Mouse (Mus musculus) small intestine, adult 2 months (tissue): Measurements from ENCODE around the gene Pdia4. TPM values are rescaled to one million over a fixed set of nuclear protein-coding genes. Genes with fewer than 3 reads are reported as not detected.
"Not testable (repeated sequence)": the region's sequence is repeated elsewhere in the genome, so short reads cannot be mapped to it uniquely, and the experiment has no call there.

ENCODE experiments used
- H3K27ac ChIP-seq: fragments of 200-500 bp; 2 replicates; pipeline ENCODE4 v1.5.1; 2012; ENCODE audit warnings: low read depth, low read length, control low read depth, inconsistent platforms; ENCODE audit not compliant: insufficient read depth
- H3K27me3 ChIP-seq: fragments of 200-500 bp; 2 replicates; pipeline ENCODE4 v1.6.1; 2012; ENCODE audit warnings: mild to moderate bottlenecking, moderate library complexity, low read length, inconsistent platforms; ENCODE audit not compliant: control insufficient read depth, insufficient read depth
- H3K36me3 ChIP-seq: fragments of 200-500 bp; 2 replicates; pipeline ENCODE4 v1.6.1; 2012; ENCODE audit warnings: mild to moderate bottlenecking, low read length, control low read depth, inconsistent platforms; ENCODE audit not compliant: control insufficient read depth, insufficient read depth
- H3K4me1 ChIP-seq: fragments of 200-500 bp; 2 replicates; pipeline ENCODE4 v1.6.1; 2012; ENCODE audit warnings: low read length, inconsistent platforms, mixed read lengths; ENCODE audit not compliant: control insufficient read depth, insufficient read depth, insufficient read length
- H3K4me3 ChIP-seq: fragments of 200-500 bp; 2 replicates; pipeline ENCODE4 v1.5.1; 2012; ENCODE audit warnings: low read depth, mild to moderate bottlenecking, control low read depth, inconsistent platforms, low read length, moderate library complexity
- CTCF ChIP-seq: fragments of 200-500 bp; IDR thresholded peaks from 2 replicates; pipeline ENCODE4 v1.5.1; 2012; ENCODE audit warnings: low read depth, mild to moderate bottlenecking, control low read depth, inconsistent platforms, low read length, moderate library complexity, mixed read lengths; ENCODE audit not compliant: insufficient replicate concordance, insufficient read length; ENCODE audit errors: extremely low read depth
- POLR2A ChIP-seq: fragments of 200-500 bp; IDR thresholded peaks from 2 replicates; pipeline ENCODE4 v1.6.1; 2012; ENCODE audit warnings: low read depth, mild to moderate bottlenecking, control low read depth, inconsistent platforms, low read length, moderate library complexity
- WGBS: fragments of 180-500 bp; shearing (Covaris S2); methylation state at CpG from one replicate; pipeline ENCODE4 v1.1.7; 2018; 5-methylcytosine and 5-hydroxymethylcytosine counted together
- polyA plus RNA-seq: library from polyadenylated mRNA; depleted of rRNA; stranded (reverse); fragments of >200 nt; gene quantifications from 2 replicates; pipeline ENCODE4 v1.2.3, GENCODE M21; 2012; rRNA removed

The Pdia4 gene
- 14.9 and 15.3 TPM in 2 replicates for polyA plus RNA-seq

GRCm38 (mm10) chr6:47813257-47813878 lies at the start of gene Pdia4:
Gene Pdia4 (minus strand): TSS chr6:47813430.
- Histone ChIP-seq H3K4me3 (peak within 1 kb of the TSS; percentile 72), H3K27me3 (no peaks in the 10 kb centered on the region), H3K4me1 (peaks cover 7% of the 10 kb centered on the region; the same call in 1 of the 2 replicates), H3K36me3 (no peaks in the 10 kb centered on the region), H3K27ac (peak within 1 kb of the TSS; percentile 70)
- TF ChIP-seq CTCF (no peak), POLR2A (peak; percentile 90)
- 1% methylated on average over 44 of the region's 44 CpGs for WGBS

DNA sequence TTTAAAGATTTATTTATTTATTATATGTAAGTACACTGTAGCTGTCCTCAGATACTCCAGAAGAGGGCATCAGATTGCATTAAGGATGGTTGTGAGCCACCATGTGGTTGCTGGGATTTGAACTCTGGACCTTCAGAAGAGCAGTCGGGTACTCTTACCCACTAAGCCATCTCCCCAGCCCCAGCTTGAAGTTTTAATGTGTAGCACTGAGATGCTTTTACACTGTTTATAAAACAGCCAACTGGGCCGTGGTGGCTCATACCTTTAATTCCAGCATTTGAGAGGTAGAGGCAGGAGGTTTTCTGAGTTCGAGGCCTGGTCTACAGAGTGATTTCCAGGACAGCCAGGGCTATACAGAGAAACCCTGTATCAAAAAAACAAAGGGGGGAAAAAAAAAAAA lies 44.5 kb upstream of the Pdia4 start:
- H3K36me3 ChIP-seq, result peaks cover 23% of the 10 kb centered on the region
- not testable (repeated sequence) for H3K4me1 ChIP-seq, H3K27me3 ChIP-seq, H3K27ac ChIP-seq, H3K4me3 ChIP-seq
- 84% methylated on average over 3 of the region's 3 CpGs for WGBS

DNA sequence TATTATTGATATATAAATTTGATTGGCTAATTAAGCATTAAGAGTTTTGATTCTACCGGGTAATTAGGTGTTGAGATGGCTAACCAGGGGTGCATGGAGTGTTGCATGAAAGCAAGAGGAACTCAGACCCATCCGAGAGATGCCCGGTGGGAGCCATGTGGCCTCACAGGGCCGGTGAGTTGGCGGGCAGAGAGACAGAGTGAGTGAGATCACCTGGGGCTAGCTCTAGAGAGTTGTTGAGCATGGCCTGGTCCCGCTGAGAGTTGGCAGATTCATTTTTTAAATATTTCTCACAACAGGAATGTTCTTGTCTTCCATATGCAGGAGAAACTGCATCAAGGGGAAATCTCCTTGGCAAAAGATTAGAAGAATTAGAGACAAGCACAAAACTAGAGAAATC lies 44.0 kb upstream of the Pdia4 start:
- Histone ChIP-seq H3K36me3 (peaks cover 23% of the 10 kb centered on the region), H3K27ac (no peak overlapping the region), H3K27me3 (no peaks in the 10 kb centered on the region), H3K4me3 (no peak overlapping the region), H3K4me1 (no peaks in the 10 kb centered on the region)
- TF ChIP-seq CTCF (no peak), POLR2A (no peak)
- 95% methylated on average over 6 of the region's 6 CpGs for WGBS

GRCm38 (mm10) chr6:47845779-47846178 lies 32.5 kb upstream of the Pdia4 start:
- Histone ChIP-seq H3K27ac (no peak overlapping the region), H3K4me3 (no peak overlapping the region), H3K27me3 (no peaks in the 10 kb centered on the region), H3K36me3 (peaks cover 6% of the 10 kb centered on the region), H3K4me1 (no peaks in the 10 kb centered on the region)
- TF ChIP-seq CTCF (no peak), POLR2A (no peak)

GRCm38 (mm10) chr6:47842337-47842736 lies 29.1 kb upstream of the Pdia4 start:
- Histone ChIP-seq H3K4me1 (peaks cover 3% of the 10 kb centered on the region; the same call in 1 of the 2 replicates), H3K4me3 (no peak overlapping the region), H3K27ac (no peak overlapping the region), H3K27me3 (no peaks in the 10 kb centered on the region), H3K36me3 (peaks cover 11% of the 10 kb centered on the region)
- no peak for TF ChIP-seq CTCF
- WGBS, result 88% methylated on average over 1 of the region's 1 CpGs

DNA sequence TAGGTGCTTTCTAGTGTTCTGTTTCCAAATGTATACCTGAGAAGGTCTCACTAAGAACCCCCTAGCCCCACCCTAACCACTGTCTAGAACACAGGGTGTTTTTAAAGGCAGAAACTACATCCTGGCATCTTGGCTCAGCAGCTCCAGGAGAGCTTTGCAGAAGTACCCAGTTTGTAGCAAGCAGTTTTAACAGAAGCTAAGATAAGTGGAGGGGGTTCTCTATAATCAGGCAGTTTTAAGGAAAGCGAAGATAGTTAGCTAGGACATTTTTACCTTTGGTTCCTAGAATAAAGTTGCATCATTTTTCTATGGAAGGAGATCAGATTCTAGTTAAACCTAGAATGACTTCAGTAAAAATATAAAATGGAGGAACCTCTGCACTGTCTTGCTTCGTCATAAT lies 28.6 kb upstream of the Pdia4 start:
- no peak overlapping the region for H3K27ac ChIP-seq
- no peak for TF ChIP-seq CTCF
- TF ChIP-seq POLR2A, result no peak
- no peak overlapping the region for H3K4me3 ChIP-seq
- WGBS, result 92% methylated on average over 2 of the region's 2 CpGs
- no peaks in the 10 kb centered on the region for H3K27me3 ChIP-seq
- H3K36me3 ChIP-seq, result peaks cover 11% of the 10 kb centered on the region
- H3K4me1 ChIP-seq, result peaks cover 3% of the 10 kb centered on the region; the same call in 1 of the 2 replicates

DNA sequence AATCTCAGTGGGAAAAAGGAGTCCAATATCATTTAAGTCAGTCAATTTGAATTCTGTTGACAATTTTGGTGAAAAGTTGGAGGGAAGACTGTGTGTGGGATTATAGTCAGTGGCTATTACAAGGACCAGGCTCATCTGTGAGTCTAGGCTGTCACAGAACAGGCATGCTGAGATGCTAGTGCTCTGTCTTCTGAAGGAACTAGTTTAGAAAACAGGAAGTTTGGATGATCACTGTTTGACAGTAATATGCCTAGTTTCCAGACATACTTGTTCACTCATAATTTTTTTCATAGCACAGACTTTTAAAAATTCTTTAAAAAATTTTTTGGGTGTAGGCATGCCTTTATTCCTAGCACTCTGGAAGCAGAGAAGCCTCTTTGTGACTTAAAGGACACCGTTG lies 27.8 kb upstream of the Pdia4 start:
- Histone ChIP-seq H3K4me3 (no peak overlapping the region), H3K36me3 (peaks cover 10% of the 10 kb centered on the region), H3K27me3 (no peaks in the 10 kb centered on the region), H3K4me1 (peaks cover 5% of the 10 kb centered on the region; the same call in 1 of the 2 replicates), H3K27ac (no peak overlapping the region)
- TF ChIP-seq CTCF (no peak), POLR2A (no peak)
- WGBS, result 100% methylated on average over 1 of the region's 1 CpGs

DNA sequence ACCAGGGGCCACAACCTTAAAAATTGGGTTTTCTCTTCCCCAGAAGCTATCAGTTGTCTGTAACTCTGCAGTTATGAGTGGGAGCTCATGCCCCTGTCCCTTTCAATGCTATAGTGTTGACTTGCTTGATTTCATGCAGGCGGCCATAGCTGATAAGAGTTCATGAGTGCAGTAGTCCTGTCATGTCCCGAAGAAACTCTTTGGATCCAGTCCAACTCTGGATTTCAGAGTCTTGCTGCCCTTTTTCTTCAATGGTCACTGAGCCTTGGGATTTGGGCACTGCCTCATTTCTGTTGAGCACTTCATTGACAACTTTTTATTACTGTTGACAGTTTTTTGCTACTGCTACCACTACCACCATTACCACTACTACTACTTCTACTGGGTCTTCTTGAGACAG lies 24.4 kb upstream of the Pdia4 start:
- no peak overlapping the region for H3K27ac ChIP-seq
- peaks cover 5% of the 10 kb centered on the region; the same call in 1 of the 2 replicates for H3K4me1 ChIP-seq
- no peak for TF ChIP-seq CTCF
- no peak for TF ChIP-seq POLR2A
- 25% methylated on average over 2 of the region's 2 CpGs for WGBS
- H3K4me3 ChIP-seq, result no peak overlapping the region
- no peaks in the 10 kb centered on the region for H3K27me3 ChIP-seq
- H3K36me3 ChIP-seq, result peaks cover 10% of the 10 kb centered on the region
